Mouse (Mus musculus): ENCODE results near the gene Apbb2. TPM values are rescaled to one million over a fixed set of nuclear protein-coding genes. Genes with fewer than 3 reads are reported as not detected.

Gene Apbb2
- total RNA-seq, 2 experiments from 2014 or later, result 60.1 to 70.5 TPM

DNA sequence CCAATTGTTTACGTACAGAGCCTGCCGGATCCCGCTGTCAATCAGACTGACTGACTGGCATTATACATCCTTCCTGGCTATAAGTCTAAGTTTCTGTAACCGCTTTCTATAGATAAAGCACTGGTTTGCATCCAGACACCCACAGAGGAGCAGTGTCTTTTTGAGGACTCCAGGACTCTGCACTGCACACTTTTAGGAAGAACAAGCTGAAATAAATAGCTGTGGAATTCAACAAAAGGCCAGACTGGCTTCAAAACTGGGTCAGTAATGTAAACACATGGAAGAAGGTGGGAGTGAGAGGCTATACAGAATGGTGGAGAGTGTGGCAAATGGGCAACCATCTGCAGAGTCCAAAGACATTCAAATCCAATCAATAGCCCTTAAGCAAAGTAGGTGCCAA, 218.0 kb downstream of the Apbb2 start:
- intact Hi-C loops (cut with DNase I), result no loop called here
- Histone ChIP-seq H3K27ac (no peak overlapping the region), H3K4me3 (no peak overlapping the region)
- TF ChIP-seq CTCF (IDR thresholded peaks at IDR 0.05), result no peak
- no peak for DNase-seq (ENCODE audit: extremely low spot score in 1 of 2, low spot score in 2 of 2)

GRCm38 (mm10) chr5:66399264-66399620, 219.3 kb downstream of the Apbb2 start:
- no peak for DNase-seq (ENCODE audit: extremely low spot score in 1 of 2, low spot score in 2 of 2)
- intact Hi-C loops (cut with DNase I), result no loop called here
- Histone ChIP-seq H3K4me3 (no peak overlapping the region), H3K27ac (no peak overlapping the region)
- TF ChIP-seq CTCF (IDR thresholded peaks at IDR 0.05), result no peak

DNA sequence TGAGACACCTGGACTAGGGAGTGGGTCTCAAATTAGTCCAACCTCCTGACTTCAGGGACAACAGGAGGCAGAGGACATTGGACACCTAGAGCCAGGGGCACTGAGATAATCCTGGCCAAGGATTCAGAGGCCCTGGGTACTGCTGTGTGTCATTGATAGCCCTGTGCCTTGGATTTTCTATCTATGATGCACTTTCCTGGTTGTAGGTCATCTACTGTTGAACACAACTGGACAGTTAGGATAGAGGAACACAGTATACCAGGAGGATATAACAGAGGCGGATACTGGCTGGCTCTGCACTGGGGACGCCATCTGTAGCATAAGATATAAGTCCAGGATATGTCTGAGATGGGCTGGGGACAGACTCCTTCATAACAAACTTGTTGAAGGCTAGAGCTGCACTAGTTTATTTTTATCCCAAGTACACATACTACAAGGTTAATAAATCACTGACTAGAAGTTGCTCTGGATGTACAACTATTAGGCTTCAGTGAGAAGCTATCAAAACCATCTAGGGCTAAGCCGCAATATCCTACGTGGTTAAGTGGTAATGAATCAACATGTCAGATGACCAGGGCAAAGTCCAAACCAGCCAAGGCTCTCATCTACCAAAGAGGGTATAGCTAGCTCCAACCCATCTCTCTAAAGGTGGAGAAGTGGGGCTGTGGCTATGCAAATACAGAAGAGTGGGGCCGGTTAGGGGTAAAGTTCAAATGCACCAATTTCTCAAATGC, 219.9 kb downstream of the Apbb2 start:
- no peak overlapping the region for H3K27ac ChIP-seq
- H3K4me3 ChIP-seq, result no peak overlapping the region
- TF ChIP-seq CTCF (IDR thresholded peaks at IDR 0.05), result no peak
- DNase-seq (ENCODE audit: extremely low spot score in 1 of 2, low spot score in 2 of 2), result no peak
- intact Hi-C loops (cut with DNase I), result no loop called here

DNA sequence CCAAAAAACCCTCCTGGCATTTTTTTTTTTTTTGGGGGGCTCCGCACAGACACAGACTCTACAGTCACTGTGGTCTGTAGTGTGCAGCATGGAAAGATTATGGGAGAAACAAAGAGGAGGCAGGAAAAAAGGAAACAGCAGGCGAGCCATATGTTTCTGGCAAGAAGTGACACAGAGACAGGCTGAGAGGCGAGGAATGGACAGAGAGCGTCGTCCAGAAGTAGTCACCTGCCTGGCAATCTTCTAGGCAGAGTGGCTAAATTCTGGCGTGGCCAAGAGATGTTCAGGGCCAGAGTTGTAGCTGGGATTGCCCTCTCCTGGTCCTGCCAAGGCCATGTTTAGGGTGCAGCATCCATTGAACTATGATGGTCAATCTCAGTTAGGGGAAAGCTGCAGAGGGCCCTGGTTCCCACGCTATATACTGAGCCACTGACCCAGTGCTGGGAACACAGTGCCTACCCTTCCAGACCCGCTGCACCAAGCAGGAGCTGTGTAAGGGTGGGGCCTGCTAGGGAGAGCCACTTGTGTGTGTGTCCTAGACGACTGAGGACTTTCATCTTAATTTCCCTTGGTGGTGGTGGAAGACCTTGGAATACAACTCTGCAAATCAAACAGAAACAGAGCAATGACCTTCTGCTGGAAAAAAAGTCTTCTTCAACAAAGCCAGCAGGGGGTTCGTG, 224.7 kb downstream of the Apbb2 start:
- DNase-seq (ENCODE audit: extremely low spot score in 1 of 2, low spot score in 2 of 2), result no peak
- no peak for TF ChIP-seq CTCF (IDR thresholded peaks at IDR 0.05)
- intact Hi-C loops (cut with DNase I), result loop anchor here (2.0 kb wide), 1 partner anchor 225 kb away; the partner anchor contains the start of gene Apbb2
- no peak overlapping the region for H3K4me3 ChIP-seq
- H3K27ac ChIP-seq, result no peak overlapping the region

- H3K4me3 ChIP-seq, result no peak overlapping the region
- peak in 1 of 2 experiments; percentile 32 for DNase-seq (ENCODE audit: extremely low spot score in 1 of 2, low spot score in 2 of 2)
These were observed 225.6 kb downstream of the Apbb2 start for GRCm38 (mm10) chr5:66392861-66393529.

DNA sequence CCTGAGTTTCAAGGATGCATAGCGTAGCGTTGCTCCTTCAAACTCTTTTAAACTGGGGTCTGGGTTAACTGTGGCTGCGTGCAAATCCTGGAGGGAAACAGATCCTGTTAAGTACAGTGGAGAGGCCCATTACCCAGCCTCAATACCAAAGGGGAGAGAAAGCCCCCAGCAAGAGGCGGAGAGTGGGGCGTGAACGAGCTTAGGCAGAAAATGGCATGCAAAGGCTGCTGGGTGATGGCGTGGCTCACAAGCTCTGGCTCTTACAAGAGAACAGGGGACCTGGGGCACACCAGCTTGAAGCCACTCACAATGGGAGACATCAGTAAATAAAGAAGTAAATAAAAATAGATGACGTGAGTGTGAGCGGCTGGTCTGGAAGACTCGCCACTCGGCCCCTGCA, 226.8 kb downstream of the Apbb2 start:
- Histone ChIP-seq H3K27ac (no peak overlapping the region), H3K4me3 (no peak overlapping the region)
- TF ChIP-seq CTCF (IDR thresholded peaks at IDR 0.05), result no peak
- no peak for DNase-seq (ENCODE audit: extremely low spot score in 1 of 2, low spot score in 2 of 2)
- intact Hi-C loops (cut with DNase I), result loop anchor here (2.0 kb wide), 1 partner anchor 227 kb away; the partner anchor contains the start of gene Apbb2

More at GRCm38 (mm10) chr5:66392861-66393529, 225.6 kb downstream of the Apbb2 start:
- no peak for TF ChIP-seq CTCF (IDR thresholded peaks at IDR 0.05)
- intact Hi-C loops (cut with DNase I), result loop anchor here (2.0 kb wide), 1 partner anchor 226 kb away; the partner anchor contains the start of gene Apbb2
- H3K27ac ChIP-seq, result no peak overlapping the region

DNA sequence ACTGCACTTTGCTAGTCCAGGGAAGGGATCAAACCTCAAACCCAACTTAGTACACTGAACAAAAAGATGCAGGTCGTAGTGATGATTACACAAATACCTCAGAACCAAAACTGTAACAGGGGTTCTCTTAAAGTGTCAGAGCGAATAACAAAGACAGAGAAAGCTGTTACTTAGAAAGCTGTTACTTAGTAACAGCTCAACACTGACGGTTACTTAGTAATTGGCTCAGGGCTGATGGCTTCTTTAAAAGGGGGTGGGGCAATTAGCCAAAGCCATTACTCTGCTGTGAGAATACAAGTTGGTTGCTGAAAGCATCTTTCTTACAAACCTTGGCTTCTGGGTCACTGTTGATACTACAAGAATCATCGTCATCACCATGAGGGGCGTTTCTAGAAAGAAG, 227.3 kb downstream of the Apbb2 start:
- Histone ChIP-seq H3K27ac (no peak overlapping the region), H3K4me3 (no peak overlapping the region)
- intact Hi-C loops (cut with DNase I), result no loop called here
- no peak for DNase-seq (ENCODE audit: extremely low spot score in 1 of 2, low spot score in 2 of 2)
- no peak for TF ChIP-seq CTCF (IDR thresholded peaks at IDR 0.05)

DNA sequence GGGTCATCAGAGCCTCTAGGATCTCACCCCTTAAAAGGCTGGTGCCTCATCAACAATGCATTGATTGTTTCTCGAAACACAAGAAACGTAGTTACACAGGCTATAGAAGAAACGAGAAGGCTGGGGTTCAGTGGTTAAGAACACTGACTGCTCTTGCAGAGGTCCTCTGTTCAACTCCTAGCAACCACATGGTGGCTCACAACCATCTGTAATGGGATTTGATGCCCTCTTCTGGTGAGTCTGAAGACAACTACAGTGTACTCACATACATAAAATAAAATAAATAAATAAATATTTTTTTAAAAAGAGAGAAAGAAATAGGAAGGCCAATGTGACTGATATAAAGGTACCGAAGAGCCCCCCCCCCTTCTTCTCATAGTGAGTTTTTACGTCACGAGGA, 228.0 kb downstream of the Apbb2 start:
- Histone ChIP-seq H3K27ac (no peak overlapping the region), H3K4me3 (no peak overlapping the region)
- intact Hi-C loops (cut with DNase I), result no loop called here
- DNase-seq (ENCODE audit: extremely low spot score in 1 of 2, low spot score in 2 of 2), result no peak
- peak; percentile 33 for TF ChIP-seq CTCF (IDR thresholded peaks at IDR 0.05)

- Histone ChIP-seq H3K4me3 (no peak overlapping the region), H3K27ac (no peak overlapping the region)
- peak; percentile 69 for TF ChIP-seq CTCF (IDR thresholded peaks at IDR 0.05)
- no peak for DNase-seq (ENCODE audit: extremely low spot score in 1 of 2, low spot score in 2 of 2)
- intact Hi-C loops (cut with DNase I), result loop anchor here (5.0 to 10.0 kb wide), 3 partner anchors 275 to 617 kb away; partner anchors contain the start of gene Uchl1
These were observed 231.1 kb downstream of the Apbb2 start for GRCm38 (mm10) chr5:66387481-66387880.

GRCm38 (mm10) chr5:66385636-66386035, 232.9 kb downstream of the Apbb2 start:
- peak; percentile 39 to 54 for DNase-seq (ENCODE audit: extremely low spot score in 1 of 2, low spot score in 2 of 2)

DNA sequence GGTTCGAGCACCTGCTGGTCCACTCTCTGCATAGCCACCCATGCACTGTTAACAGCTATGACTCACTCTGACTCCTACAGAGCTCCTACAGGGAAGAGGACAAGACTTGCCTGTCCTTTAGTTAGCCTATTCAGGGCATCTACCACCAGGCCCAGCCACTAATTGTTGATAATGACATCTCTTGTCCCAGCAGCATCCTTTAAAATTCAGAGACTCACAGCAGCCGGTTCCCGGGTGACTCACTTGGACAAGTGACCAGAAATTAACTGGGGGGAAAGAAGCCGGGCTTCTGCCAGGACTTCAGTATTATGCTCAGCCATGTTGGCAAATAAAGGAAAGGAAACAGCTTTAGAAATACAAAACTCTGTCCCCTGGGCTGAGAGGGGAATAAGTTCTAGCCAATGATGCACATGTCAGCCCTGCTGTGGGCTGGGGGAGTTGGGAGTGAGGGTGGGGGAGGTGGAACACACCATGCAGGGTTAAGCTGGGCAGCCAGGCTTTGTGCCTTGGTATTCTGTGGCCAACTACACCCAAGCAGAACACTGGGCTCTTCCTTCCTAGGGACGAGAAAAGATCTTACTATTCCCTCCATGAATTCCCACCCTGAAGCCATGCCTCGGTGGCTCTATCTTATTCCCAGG, 233.7 kb downstream of the Apbb2 start:
- intact Hi-C loops (cut with DNase I), result loop anchor here (5.0 to 10.0 kb wide), 3 partner anchors 277 to 620 kb away; partner anchors contain the start of gene Uchl1
- DNase-seq (ENCODE audit: extremely low spot score in 1 of 2, low spot score in 2 of 2), result no peak
- no peak for TF ChIP-seq CTCF (IDR thresholded peaks at IDR 0.05)
- no peak overlapping the region for H3K27ac ChIP-seq
- H3K4me3 ChIP-seq, result no peak overlapping the region

More at GRCm38 (mm10) chr5:66385636-66386035, 232.9 kb downstream of the Apbb2 start:
- intact Hi-C loops (cut with DNase I), result loop anchor here (5.0 to 10.0 kb wide), 3 partner anchors 277 to 619 kb away; partner anchors contain the start of gene Uchl1
- Histone ChIP-seq H3K27ac (no peak overlapping the region), H3K4me3 (no peak overlapping the region)
- peak; percentile 93 for TF ChIP-seq CTCF (IDR thresholded peaks at IDR 0.05)
